Mouse (Mus musculus): ENCODE data around the gene BC005624. TPM values are rescaled to one million over a fixed set of nuclear protein-coding genes. Genes with fewer than 3 reads are reported as not detected.
"Not testable (repeated sequence)": the region's sequence is repeated elsewhere in the genome, so short reads cannot be mapped to it uniquely, and the experiment has no call there.

BC005624 gene
- polyA plus RNA-seq, 1 experiment from 2014 or later: 56.9 TPM

- WGBS: 88% methylated on average over 8 of the region's 8 CpGs
- Histone ChIP-seq H3K36me3 (peaks cover 42% of the 10 kb centered on the region), H3K9me3 (no peaks in the 10 kb centered on the region), H3K27me3 (no peaks in the 10 kb centered on the region), H3K4me3 (no peak overlapping the region), H3K4me2 (no peak overlapping the region), H3K9ac (no peak overlapping the region), H3K27ac (no peak overlapping the region), H3K4me1 (peaks cover 16% of the 10 kb centered on the region)
- no peak for ATAC-seq (ENCODE audit: borderline replicate concordance, extremely low read depth, low FRiP score, low TSS enrichment)
Measured at GRCm38 (mm10) chr2:30965627-30966026, 16.4 kb downstream of the BC005624 start.

GRCm38 (mm10) chr2:30962570-30963254 lies 19.3 kb downstream of the BC005624 start:
- ATAC-seq (ENCODE audit: borderline replicate concordance, extremely low read depth, low FRiP score, low TSS enrichment): no peak
- Histone ChIP-seq H3K36me3 (peaks cover 71% of the 10 kb centered on the region), H3K9me3 (no peaks in the 10 kb centered on the region), H3K9ac (no peak overlapping the region), H3K27me3 (no peaks in the 10 kb centered on the region), H3K4me1 (peaks cover 16% of the 10 kb centered on the region), H3K4me2 (no peak overlapping the region), H3K27ac (no peak overlapping the region), H3K4me3 (no peak overlapping the region)
- 77% methylated on average over 11 of the region's 11 CpGs for WGBS

GRCm38 (mm10) chr2:30959856-30960255 lies 22.1 kb downstream of the BC005624 start:
- no peaks in the 10 kb centered on the region for H3K9me3 ChIP-seq
- no peak overlapping the region for H3K4me3 ChIP-seq
- ATAC-seq (ENCODE audit: borderline replicate concordance, extremely low read depth, low FRiP score, low TSS enrichment): no peak
- no peaks in the 10 kb centered on the region for H3K27me3 ChIP-seq
- H3K9ac ChIP-seq: no peak overlapping the region
- H3K36me3 ChIP-seq: peaks cover 95% of the 10 kb centered on the region
- H3K4me2 ChIP-seq: no peak overlapping the region
- peaks cover 4% of the 10 kb centered on the region for H3K4me1 ChIP-seq
- H3K27ac ChIP-seq: no peak overlapping the region
- 39% methylated on average over 5 of the region's 5 CpGs for WGBS

GRCm38 (mm10) chr2:30958726-30959125 lies 23.3 kb downstream of the BC005624 start:
- Histone ChIP-seq H3K9me3 (no peaks in the 10 kb centered on the region), H3K4me3 (no peak overlapping the region), H3K27me3 (no peaks in the 10 kb centered on the region), H3K36me3 (peaks cover 84% of the 10 kb centered on the region), H3K9ac (no peak overlapping the region), H3K27ac (no peak overlapping the region), H3K4me1 (peaks cover 15% of the 10 kb centered on the region), H3K4me2 (no peak overlapping the region)
- 81% methylated on average over 14 of the region's 14 CpGs for WGBS
- ATAC-seq (ENCODE audit: borderline replicate concordance, extremely low read depth, low FRiP score, low TSS enrichment): no peak

- H3K4me1 ChIP-seq: peaks cover 19% of the 10 kb centered on the region
- ATAC-seq (ENCODE audit: borderline replicate concordance, extremely low read depth, low FRiP score, low TSS enrichment): no peak
- no peak overlapping the region for H3K4me2 ChIP-seq
- peaks cover 72% of the 10 kb centered on the region for H3K36me3 ChIP-seq
- H3K9ac ChIP-seq: no peak overlapping the region
- 78% methylated on average over 4 of the region's 4 CpGs for WGBS
- H3K9me3 ChIP-seq: no peaks in the 10 kb centered on the region
- no peak overlapping the region for H3K27ac ChIP-seq
- no peaks in the 10 kb centered on the region for H3K27me3 ChIP-seq
- no peak overlapping the region for H3K4me3 ChIP-seq
Measured at GRCm38 (mm10) chr2:30957511-30957910, 24.5 kb downstream of the BC005624 start.

- peaks cover 46% of the 10 kb centered on the region for H3K36me3 ChIP-seq
- H3K4me2 ChIP-seq: peak overlapping the region; percentile 83
- no peak overlapping the region for H3K27ac ChIP-seq
- H3K4me3 ChIP-seq: peak overlapping the region; percentile 77; the same call in 1 of the 2 replicates
- WGBS: 52% methylated on average over 6 of the region's 6 CpGs
- H3K9me3 ChIP-seq: no peaks in the 10 kb centered on the region
- no peak for ATAC-seq (ENCODE audit: borderline replicate concordance, extremely low read depth, low FRiP score, low TSS enrichment)
- H3K4me1 ChIP-seq: peaks cover 22% of the 10 kb centered on the region
- H3K9ac ChIP-seq: no peak overlapping the region
- H3K27me3 ChIP-seq: no peaks in the 10 kb centered on the region
Measured at GRCm38 (mm10) chr2:30954797-30955196, 27.2 kb downstream of the BC005624 start.

GRCm38 (mm10) chr2:30952824-30953490 lies 29.0 kb downstream of the BC005624 start, which contains the start of gene Tor1b:
Gene Tor1b (plus strand): TSS chr2:30952959.
- Histone ChIP-seq H3K27ac (peak within 1 kb of the TSS; percentile 74), H3K4me1 (peaks cover 22% of the 10 kb centered on the region), H3K36me3 (peaks cover 28% of the 10 kb centered on the region), H3K9me3 (no peaks in the 10 kb centered on the region), H3K4me2 (peak within 1 kb of the TSS; percentile 83), H3K4me3 (peak within 1 kb of the TSS; percentile 77), H3K27me3 (no peaks in the 10 kb centered on the region), H3K9ac (peak within 1 kb of the TSS; percentile 92)
- under 1% methylated on average over 60 of the region's 60 CpGs for WGBS
- ATAC-seq (ENCODE audit: borderline replicate concordance, extremely low read depth, low FRiP score, low TSS enrichment): peak; percentile 77; the same call in 1 of the 2 replicates

GRCm38 (mm10) chr2:30952457-30952823 lies 29.6 kb downstream of the BC005624 start:
- H3K36me3 ChIP-seq: peaks cover 22% of the 10 kb centered on the region
- H3K9ac ChIP-seq: peak overlapping the region; percentile 92
- peaks cover 22% of the 10 kb centered on the region for H3K4me1 ChIP-seq
- H3K27me3 ChIP-seq: no peaks in the 10 kb centered on the region
- 27% methylated on average over 5 of the region's 5 CpGs for WGBS
- H3K4me3 ChIP-seq: peak overlapping the region; percentile 77
- ATAC-seq (ENCODE audit: borderline replicate concordance, extremely low read depth, low FRiP score, low TSS enrichment): no peak; the same call in none of the 2 replicates
- H3K27ac ChIP-seq: peak overlapping the region; percentile 32; the same call in 1 of the 2 replicates
- H3K4me2 ChIP-seq: peak overlapping the region; percentile 83
- no peaks in the 10 kb centered on the region for H3K9me3 ChIP-seq

GRCm38 (mm10) chr2:30942603-30943011 lies 39.4 kb downstream of the BC005624 start:
- Histone ChIP-seq H3K4me3 (peak overlapping the region; percentile 41), H3K27me3 (no peaks in the 10 kb centered on the region), H3K36me3 (no peaks in the 10 kb centered on the region), H3K27ac (no peak overlapping the region), H3K9ac (0 out of 2 replicates have a peak overlapping the region, but pooled peaks have one; percentile 39), H3K9me3 (no peaks in the 10 kb centered on the region), H3K4me2 (peak overlapping the region; percentile 55), H3K4me1 (no peaks in the 10 kb centered on the region)
- peak; percentile 67; the same call in 1 of the 2 replicates for ATAC-seq (ENCODE audit: borderline replicate concordance, extremely low read depth, low FRiP score, low TSS enrichment)
- 16% methylated on average over 16 of the region's 16 CpGs for WGBS

- not testable (repeated sequence) for H3K27ac ChIP-seq; H3K36me3 ChIP-seq; H3K27me3 ChIP-seq; H3K9me3 ChIP-seq; ATAC-seq (ENCODE audit: borderline replicate concordance, extremely low read depth, low FRiP score, low TSS enrichment); H3K4me1 ChIP-seq; H3K9ac ChIP-seq
- Histone ChIP-seq H3K4me2 (peak overlapping the region; percentile 55), H3K4me3 (peak overlapping the region; percentile 41; the same call in 1 of the 2 replicates)
- WGBS: 38% methylated on average over 7 of the region's 7 CpGs
Measured at GRCm38 (mm10) chr2:30942116-30942515, 39.9 kb downstream of the BC005624 start.

- ATAC-seq (ENCODE audit: borderline replicate concordance, extremely low read depth, low FRiP score, low TSS enrichment): no peak
- H3K9me3 ChIP-seq: no peaks in the 10 kb centered on the region
- H3K27ac ChIP-seq: no peak overlapping the region
- no peaks in the 10 kb centered on the region for H3K27me3 ChIP-seq
- no peaks in the 10 kb centered on the region for H3K36me3 ChIP-seq
- H3K9ac ChIP-seq: no peak overlapping the region
- WGBS: 83% methylated on average over 5 of the region's 5 CpGs
- H3K4me3 ChIP-seq: no peak overlapping the region
- H3K4me1 ChIP-seq: no peaks in the 10 kb centered on the region
- H3K4me2 ChIP-seq: no peak overlapping the region
Measured at GRCm38 (mm10) chr2:30941586-30941985, 40.4 kb downstream of the BC005624 start.

GRCm38 (mm10) chr2:30938574-30938991 lies 43.4 kb downstream of the BC005624 start:
- no peaks in the 10 kb centered on the region for H3K27me3 ChIP-seq
- no peak overlapping the region for H3K9ac ChIP-seq
- H3K4me2 ChIP-seq: no peak overlapping the region
- H3K27ac ChIP-seq: no peak overlapping the region
- no peak for ATAC-seq (ENCODE audit: borderline replicate concordance, extremely low read depth, low FRiP score, low TSS enrichment)
- H3K4me3 ChIP-seq: no peak overlapping the region
- no peaks in the 10 kb centered on the region for H3K4me1 ChIP-seq
- WGBS: 36% methylated on average over 4 of the region's 4 CpGs
- no peaks in the 10 kb centered on the region for H3K9me3 ChIP-seq
- H3K36me3 ChIP-seq: no peaks in the 10 kb centered on the region

Data from lung, embryonic 15.5 days (tissue).